Mouse (Mus musculus) forebrain, embryonic 16.5 days (tissue): ENCODE results near the gene Trem3. TPM values are rescaled to one million over a fixed set of nuclear protein-coding genes. Genes with fewer than 3 reads are reported as not detected.

Source experiments
- ATAC-seq: fragments of 200-750 bp; cut with Nextera tagmentation; 2 replicates; pipeline ENCODE4 v1.8.0; 2017; ENCODE audit warnings: mild to moderate bottlenecking, moderate library complexity
- H3K27ac ChIP-seq: fragments of 300-500 bp; sonication (generic); 2 replicates; pipeline ENCODE4 v1.5.1; 2014; ENCODE audit warnings: low read length, control low read depth
- H3K27me3 ChIP-seq: fragments of 300-500 bp; sonication (generic); replicated peaks from 2 replicates; pipeline ENCODE4 v1.6.1; 2014; ENCODE audit warnings: low read length; ENCODE audit not compliant: control insufficient read depth, insufficient read depth
- H3K36me3 ChIP-seq: fragments of 300-500 bp; sonication (generic); 2 replicates; pipeline ENCODE4 v1.6.1; 2014; ENCODE audit not compliant: control insufficient read depth, insufficient read depth
- H3K4me1 ChIP-seq: fragments of 300-500 bp; sonication (generic); replicated peaks from 2 replicates; pipeline ENCODE4 v1.6.1; 2014; ENCODE audit warnings: low read length; ENCODE audit not compliant: control insufficient read depth, insufficient read depth
- H3K4me2 ChIP-seq: fragments of 300-500 bp; sonication (generic); 2 replicates; pipeline ENCODE4 v1.6.1; 2014; ENCODE audit warnings: mild to moderate bottlenecking, low read length, control low read depth
- H3K4me3 ChIP-seq: fragments of 300-500 bp; sonication (generic); replicated peaks from 2 replicates; pipeline ENCODE4 v1.5.1; 2014; ENCODE audit warnings: mild to moderate bottlenecking, low read length, control low read depth
- H3K9ac ChIP-seq: fragments of 300-500 bp; sonication (generic); replicated peaks from 2 replicates; pipeline ENCODE4 v1.6.1; 2014; ENCODE audit warnings: low read depth, low read length, control low read depth
- H3K9me3 ChIP-seq: fragments of 300-500 bp; sonication (generic); 2 replicates; pipeline ENCODE4 v1.6.1; 2016; ENCODE audit warnings: low read length; ENCODE audit not compliant: control insufficient read depth
- WGBS: fragments of 180-500 bp; shearing (Covaris S2); extraction: QIAGEN DNeasy Blood & Tissue Kit; methylation state at CpG from one replicate; pipeline ENCODE4 v1.1.7; 2014; 5-methylcytosine and 5-hydroxymethylcytosine counted together
- polyA plus RNA-seq: library from polyadenylated mRNA; unstranded; fragments of >200 nt; fragmentation: Nextera tagmentation; extraction: Ambion mirVana; gene quantifications from 2 replicates; pipeline ENCODE4 v1.2.1, GENCODE M21; 2015

The Trem3 gene
- polyA plus RNA-seq, 1 experiment from 2014 or later = not detected

- Histone ChIP-seq H3K27ac (no peak overlapping the region), H3K36me3 (no peaks in the 10 kb centered on the region), H3K4me1 (no peaks in the 10 kb centered on the region), H3K4me3 (no peak overlapping the region), H3K27me3 (no peaks in the 10 kb centered on the region), H3K4me2 (no peak overlapping the region), H3K9ac (no peak overlapping the region), H3K9me3 (no peaks in the 10 kb centered on the region)
- ATAC-seq = no peak
- WGBS = 83% methylated on average over 9 of the region's 9 CpGs
Measured at GRCm38 (mm10) chr17:48300861-48301260, 53.3 kb downstream of the Trem3 start.

DNA sequence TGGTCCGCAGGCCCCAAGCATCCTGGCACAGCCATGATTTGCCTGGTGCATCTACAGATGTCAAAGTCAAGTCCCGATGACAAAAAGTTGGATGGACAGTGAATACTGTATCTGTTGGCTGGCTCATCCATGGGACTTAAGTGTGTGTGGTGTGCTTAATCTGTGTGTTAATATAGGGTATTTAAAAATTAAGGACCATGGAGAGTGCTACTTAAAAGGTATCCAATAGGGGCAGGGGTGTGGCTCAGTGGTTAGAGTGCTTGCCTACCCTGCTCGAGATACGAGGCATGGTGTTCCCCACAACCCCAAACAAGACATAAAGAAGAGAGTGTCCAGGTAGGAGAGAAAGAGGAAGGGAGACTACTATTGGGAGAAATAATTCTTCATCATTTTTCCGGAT, 54.2 kb downstream of the Trem3 start:
- no peak overlapping the region for H3K9ac ChIP-seq
- no peaks in the 10 kb centered on the region for H3K4me1 ChIP-seq
- WGBS = 89% methylated on average over 5 of the region's 5 CpGs
- ATAC-seq = no peak
- H3K36me3 ChIP-seq = no peaks in the 10 kb centered on the region
- H3K9me3 ChIP-seq = no peaks in the 10 kb centered on the region
- no peak overlapping the region for H3K4me2 ChIP-seq
- no peaks in the 10 kb centered on the region for H3K27me3 ChIP-seq
- H3K4me3 ChIP-seq = no peak overlapping the region
- no peak overlapping the region for H3K27ac ChIP-seq

Other genes starting within 250 kb of the Trem3 start
- not detected in 2 replicates for gene 1700122O11Rik, start 209.5 kb upstream of the Trem3 start, polyA plus RNA-seq
- gene 1700067P10Rik, start 158.5 kb upstream of the Trem3 start, polyA plus RNA-seq = not detected in 2 replicates
- not detected in 2 replicates for gene 9830107B12Rik, start 101.5 kb upstream of the Trem3 start, polyA plus RNA-seq
- gene A530064D06Rik, start 80.5 kb upstream of the Trem3 start, polyA plus RNA-seq = not detected in 2 replicates
- not detected in 2 replicates for gene Trem1, start 15.0 kb upstream of the Trem3 start, polyA plus RNA-seq
- not detected in 2 replicates for gene Treml4, start 16.5 kb downstream of the Trem3 start, polyA plus RNA-seq
- gene Treml2, start 51.7 kb downstream of the Trem3 start, polyA plus RNA-seq = 0.10 TPM in 1 of 2 replicates, not detected in the other
- gene B430306N03Rik, start 68.4 kb downstream of the Trem3 start, polyA plus RNA-seq = not detected in 2 replicates
- gene Trem2, start 98.6 kb downstream of the Trem3 start, polyA plus RNA-seq = 2.9 and 3.4 TPM in 2 replicates
- 0.18 and 0.51 TPM in 2 replicates for gene Treml1, start 112.1 kb downstream of the Trem3 start, polyA plus RNA-seq
- gene Nfya, start 162.1 kb downstream of the Trem3 start, polyA plus RNA-seq = 19.7 and 21.8 TPM in 2 replicates
- 49.1 and 54.5 TPM in 2 replicates for gene Oard1, start 162.2 kb downstream of the Trem3 start, polyA plus RNA-seq
- 0.29 and 0.43 TPM in 2 replicates for gene Apobec2, start 185.2 kb downstream of the Trem3 start, polyA plus RNA-seq
- 2.0 and 2.5 TPM in 2 replicates for gene Tspo2, start 203.7 kb downstream of the Trem3 start, polyA plus RNA-seq
- 0.19 TPM in 1 of 2 replicates, not detected in the other for gene Unc5cl, start 207.1 kb downstream of the Trem3 start, polyA plus RNA-seq